Mouse (Mus musculus) embryonic fibroblast, embryonic 13.5 days (primary cell): ENCODE measurements at regions not wholly inside any gene's neighbourhood (a gene's known extent, or its start where the extent isn't known, plus 50 kb on each side); places are given as distances from the start of the nearest gene placed in this dataset.

ENCODE experiments used
- CTCF ChIP-seq: IDR thresholded peaks from 2 replicates; pipeline ENCODE4 v1.5.1; 2011; ENCODE audit warnings: mild to moderate bottlenecking, control low read depth, low read length, moderate library complexity, borderline replicate concordance; ENCODE audit not compliant: insufficient read depth
- POLR2A ChIP-seq: IDR thresholded peaks from 2 replicates; pipeline ENCODE4 v1.6.1; 2011; ENCODE audit warnings: low read depth, mild to moderate bottlenecking, control low read depth, low read length, moderate library complexity

- TF ChIP-seq CTCF (no peak), POLR2A (no peak)
Measured at GRCm38 (mm10) chr2:173349510-173349909, 73.2 kb upstream of the Pmepa1 start.
